Mouse (Mus musculus): ENCODE measurements around the gene Osm. TPM values are rescaled to one million over a fixed set of nuclear protein-coding genes. Genes with fewer than 3 reads are reported as not detected.

The Osm gene
- total and polyA plus RNA-seq, 2 experiments from 2014 or later: 0.05 to 0.13 TPM

DNA sequence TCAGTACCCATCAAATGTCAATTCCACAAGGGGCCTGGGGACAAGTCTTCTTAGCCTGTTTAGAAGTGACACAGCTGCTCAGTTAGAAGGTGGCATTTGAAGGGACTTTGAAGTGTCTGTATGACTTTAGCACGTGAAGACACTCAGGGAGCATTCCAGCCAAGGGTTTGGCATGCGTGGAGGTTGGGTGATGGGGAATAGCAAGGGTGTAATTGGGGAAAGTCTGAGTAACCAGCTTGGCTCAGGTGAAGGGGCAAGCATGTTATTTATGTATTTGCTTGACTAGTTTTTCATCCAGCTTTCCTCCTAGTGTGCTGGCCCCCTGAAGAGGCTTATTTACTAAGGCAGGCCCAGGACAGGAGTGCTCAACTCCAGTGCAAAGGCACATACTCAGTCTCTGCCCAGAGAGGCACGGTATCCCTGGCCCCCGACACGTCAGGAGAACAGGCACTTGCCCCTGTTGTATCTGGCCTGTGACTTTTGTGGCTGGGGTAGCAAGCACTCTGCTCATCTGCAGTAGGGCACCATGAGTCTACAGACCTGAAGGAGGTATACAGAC, 31.0 kb upstream of the Osm start:
- peaks cover 37% of the 10 kb centered on the region for H3K36me3 ChIP-seq (ENCODE audit: insufficient read depth)
- no peaks in the 10 kb centered on the region for H3K4me1 ChIP-seq (ENCODE audit: insufficient read depth)
- no peak for DNase-seq
- TF ChIP-seq CTCF (IDR thresholded peaks at IDR 0.05; ENCODE audit: low read depth): no peak
- H3K9me3 ChIP-seq (ENCODE audit: low read length): no peaks in the 10 kb centered on the region
- no peak overlapping the region for H3K4me3 ChIP-seq (ENCODE audit: low read depth, low read length)
- H3K27me3 ChIP-seq (ENCODE audit: insufficient read depth, low read length): no peaks in the 10 kb centered on the region
- H3K4me2 ChIP-seq (ENCODE audit: low read depth): no peak overlapping the region
- no peak for ATAC-seq
- no peak overlapping the region for H3K27ac ChIP-seq (ENCODE audit: low read depth, low read length)
- no peak overlapping the region for H3K9ac ChIP-seq
- 88% methylated on average over 5 of the region's 5 CpGs for WGBS

DNA sequence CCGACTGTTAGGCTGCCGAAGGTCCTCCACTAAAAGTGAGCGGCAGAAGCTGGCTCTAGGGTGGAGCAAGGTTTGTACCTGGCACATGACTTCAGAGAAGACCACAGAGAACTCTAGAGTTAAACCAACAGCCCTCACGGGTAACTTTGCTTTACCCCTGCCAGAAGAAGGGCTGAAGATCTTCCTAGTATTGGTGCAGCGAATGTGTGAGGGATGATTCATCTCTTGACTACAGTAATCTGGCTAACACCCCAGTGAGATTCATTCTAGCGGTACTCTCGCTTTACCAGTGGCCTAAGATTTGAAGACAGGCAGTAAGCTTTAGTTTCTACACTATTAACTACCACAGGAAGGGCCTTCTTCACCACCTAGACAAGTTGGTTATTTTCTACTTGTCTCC, 30.3 kb upstream of the Osm start:
- WGBS: 90% methylated on average over 7 of the region's 7 CpGs

DNA sequence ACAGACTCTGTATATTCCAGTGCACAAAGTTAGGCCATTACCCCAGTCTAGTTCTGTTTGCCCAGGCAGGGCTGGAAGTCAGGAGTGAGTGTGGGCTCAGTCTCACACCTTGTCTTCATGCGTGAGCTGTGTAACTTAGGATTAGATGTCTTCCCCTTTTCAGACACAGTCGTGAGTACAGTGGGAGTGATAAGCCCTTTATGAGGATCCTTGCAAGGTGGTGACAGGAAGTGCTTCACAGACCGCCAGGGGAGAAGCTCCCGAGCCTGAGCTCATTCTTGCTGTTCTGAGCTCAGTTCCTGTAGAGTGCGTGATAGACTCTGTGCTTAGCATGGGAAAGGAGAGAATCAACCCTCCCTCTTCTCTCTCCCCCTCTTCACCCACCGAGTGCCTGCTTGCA, 29.7 kb upstream of the Osm start:
- WGBS: 89% methylated on average over 6 of the region's 6 CpGs

More for the DNA sequence above, 30.3 kb upstream of the Osm start:
- H3K4me1 ChIP-seq (ENCODE audit: insufficient read depth): no peaks in the 10 kb centered on the region
- no peaks in the 10 kb centered on the region for H3K27me3 ChIP-seq (ENCODE audit: insufficient read depth, low read length)
- no peak overlapping the region for H3K4me2 ChIP-seq (ENCODE audit: low read depth)
- H3K36me3 ChIP-seq (ENCODE audit: insufficient read depth): peaks cover 42% of the 10 kb centered on the region
- no peak for TF ChIP-seq CTCF (IDR thresholded peaks at IDR 0.05; ENCODE audit: low read depth)
- no peak overlapping the region for H3K9ac ChIP-seq
- no peak for ATAC-seq
- DNase-seq: no peak
- no peak overlapping the region for H3K27ac ChIP-seq (ENCODE audit: low read depth, low read length)
- H3K9me3 ChIP-seq (ENCODE audit: low read length): no peaks in the 10 kb centered on the region
- H3K4me3 ChIP-seq (ENCODE audit: low read depth, low read length): no peak overlapping the region

DNA sequence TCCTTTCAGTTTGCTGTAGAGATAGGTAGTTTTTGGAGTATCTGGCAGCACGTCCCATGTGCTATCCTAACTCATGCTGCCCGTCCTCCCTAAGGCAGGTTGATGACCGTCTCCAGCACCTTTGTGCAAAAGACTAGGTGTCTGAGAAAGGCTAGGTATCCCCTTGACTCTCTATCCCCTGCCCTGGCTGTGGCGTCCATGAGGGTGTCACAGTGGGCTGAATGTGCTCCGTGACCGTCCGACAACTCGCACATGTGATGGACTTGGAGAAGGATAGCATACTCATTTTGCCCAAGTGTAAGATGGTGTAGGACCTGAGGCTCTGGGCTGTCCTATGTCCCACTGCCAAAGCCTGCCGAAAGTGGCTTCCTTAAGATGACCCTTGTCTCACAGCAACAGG, 28.6 kb upstream of the Osm start:
- H3K9ac ChIP-seq: no peak overlapping the region
- DNase-seq (no peak), ATAC-seq (no peak)
- no peak overlapping the region for H3K4me2 ChIP-seq (ENCODE audit: low read depth)
- no peaks in the 10 kb centered on the region for H3K4me1 ChIP-seq (ENCODE audit: insufficient read depth)
- 92% methylated on average over 9 of the region's 9 CpGs for WGBS
- H3K27me3 ChIP-seq (ENCODE audit: insufficient read depth, low read length): no peaks in the 10 kb centered on the region
- H3K4me3 ChIP-seq (ENCODE audit: low read depth, low read length): no peak overlapping the region
- no peak for TF ChIP-seq CTCF (IDR thresholded peaks at IDR 0.05; ENCODE audit: low read depth)
- H3K36me3 ChIP-seq (ENCODE audit: insufficient read depth): peaks cover 55% of the 10 kb centered on the region
- no peaks in the 10 kb centered on the region for H3K9me3 ChIP-seq (ENCODE audit: low read length)
- no peak overlapping the region for H3K27ac ChIP-seq (ENCODE audit: low read depth, low read length)

More for the DNA sequence above, 29.7 kb upstream of the Osm start:
- DNase-seq: no peak
- Histone ChIP-seq H3K4me1 (ENCODE audit: insufficient read depth) (no peaks in the 10 kb centered on the region), H3K36me3 (ENCODE audit: insufficient read depth) (peaks cover 47% of the 10 kb centered on the region), H3K4me3 (ENCODE audit: low read depth, low read length) (no peak overlapping the region), H3K27me3 (ENCODE audit: insufficient read depth, low read length) (no peaks in the 10 kb centered on the region), H3K9ac (no peak overlapping the region), H3K27ac (ENCODE audit: low read depth, low read length) (no peak overlapping the region), H3K4me2 (ENCODE audit: low read depth) (no peak overlapping the region), H3K9me3 (ENCODE audit: low read length) (no peaks in the 10 kb centered on the region)
- TF ChIP-seq CTCF (IDR thresholded peaks at IDR 0.05; ENCODE audit: low read depth): no peak
- no peak for ATAC-seq

DNA sequence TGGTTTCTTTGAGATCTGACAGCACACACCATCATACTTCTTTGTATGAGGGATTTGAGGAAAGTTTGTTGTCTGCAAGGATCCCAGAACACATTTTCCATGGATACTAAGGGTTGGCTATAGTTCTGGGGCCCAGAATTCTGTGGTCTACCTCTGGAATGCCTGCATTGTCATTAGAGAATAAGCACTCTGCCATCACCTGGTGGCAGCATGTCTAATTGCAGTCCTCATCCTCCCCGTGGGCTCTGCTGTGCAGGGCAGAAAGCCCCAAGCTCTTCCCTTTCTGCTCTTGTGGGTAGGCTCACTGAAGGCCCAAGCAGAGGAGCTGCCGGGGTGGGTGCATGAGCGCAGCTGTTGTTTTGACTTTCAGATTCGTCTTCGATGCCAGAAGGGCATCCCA, 26.7 kb upstream of the Osm start:
- H3K9me3 ChIP-seq (ENCODE audit: low read length): no peaks in the 10 kb centered on the region
- no peak for ATAC-seq
- H3K4me1 ChIP-seq (ENCODE audit: insufficient read depth): no peaks in the 10 kb centered on the region
- H3K9ac ChIP-seq: no peak overlapping the region
- no peak overlapping the region for H3K4me3 ChIP-seq (ENCODE audit: low read depth, low read length)
- no peak for DNase-seq
- H3K27ac ChIP-seq (ENCODE audit: low read depth, low read length): no peak overlapping the region
- H3K27me3 ChIP-seq (ENCODE audit: insufficient read depth, low read length): no peaks in the 10 kb centered on the region
- no peak overlapping the region for H3K4me2 ChIP-seq (ENCODE audit: low read depth)
- H3K36me3 ChIP-seq (ENCODE audit: insufficient read depth): peaks cover 72% of the 10 kb centered on the region
- WGBS: 80% methylated on average over 5 of the region's 5 CpGs
- peak; percentile 41 for TF ChIP-seq CTCF (IDR thresholded peaks at IDR 0.05; ENCODE audit: low read depth)

DNA sequence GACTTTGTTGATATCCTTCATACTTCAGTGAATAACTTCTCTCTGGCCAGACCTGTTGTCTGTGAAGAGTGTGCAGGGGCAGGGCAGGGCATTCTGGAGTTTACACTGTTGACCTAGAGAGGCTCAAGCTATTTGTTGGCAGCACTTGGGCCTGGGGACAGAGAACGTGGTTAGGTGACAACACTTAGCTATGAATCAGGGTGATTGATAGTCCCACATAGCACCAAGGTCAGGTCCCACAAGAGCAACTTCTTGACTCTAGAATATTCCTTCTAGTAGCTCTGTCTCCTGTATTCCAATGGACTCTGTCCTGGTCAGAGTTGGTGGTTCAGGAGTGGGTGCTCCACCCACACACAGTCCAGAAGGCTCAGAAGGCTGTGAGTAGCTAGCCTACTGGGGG, 25.4 kb upstream of the Osm start:
- H3K4me3 ChIP-seq (ENCODE audit: low read depth, low read length): no peak overlapping the region

DNA sequence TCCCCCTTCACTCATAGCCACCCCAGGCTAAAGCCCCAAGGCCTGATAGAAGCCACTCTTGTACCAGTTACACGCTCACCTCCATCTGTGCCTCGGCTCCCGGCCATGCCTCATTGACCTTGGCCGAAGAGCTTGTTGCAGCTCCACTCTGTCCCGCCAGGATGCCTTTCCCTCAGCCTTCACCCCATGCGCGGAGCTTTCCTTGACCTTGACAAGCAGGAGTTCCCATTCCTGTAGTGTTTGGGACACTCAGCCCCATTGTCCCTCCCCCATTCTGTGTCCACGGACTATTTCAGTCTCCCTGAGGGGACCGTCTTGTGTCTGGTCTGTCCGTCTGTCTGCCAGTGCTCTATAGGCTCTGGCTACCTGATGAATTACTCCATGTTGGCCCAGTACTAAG, 23.1 kb upstream of the Osm start:
- H3K4me3 ChIP-seq (ENCODE audit: low read depth, low read length): no peak overlapping the region
- no peaks in the 10 kb centered on the region; the same call in 1 of the 2 replicates for H3K4me1 ChIP-seq (ENCODE audit: insufficient read depth)
- no peak overlapping the region for H3K27ac ChIP-seq (ENCODE audit: low read depth, low read length)
- ATAC-seq (no peak), DNase-seq (no peak)
- H3K9me3 ChIP-seq (ENCODE audit: low read length): 0 out of 2 replicates have a peak, but pooled peaks cover 6% of the 10 kb centered on the region
- peaks cover 64% of the 10 kb centered on the region for H3K36me3 ChIP-seq (ENCODE audit: insufficient read depth)
- H3K27me3 ChIP-seq (ENCODE audit: insufficient read depth, low read length): no peaks in the 10 kb centered on the region; the same call in 1 of the 2 replicates
- TF ChIP-seq CTCF (IDR thresholded peaks at IDR 0.05; ENCODE audit: low read depth): no peak
- H3K9ac ChIP-seq: no peak overlapping the region
- WGBS: 95% methylated on average over 10 of the region's 10 CpGs
- H3K4me2 ChIP-seq (ENCODE audit: low read depth): no peak overlapping the region

More for the DNA sequence above, 25.4 kb upstream of the Osm start:
- Histone ChIP-seq H3K27me3 (ENCODE audit: insufficient read depth, low read length) (no peaks in the 10 kb centered on the region), H3K4me2 (ENCODE audit: low read depth) (no peak overlapping the region), H3K4me1 (ENCODE audit: insufficient read depth) (no peaks in the 10 kb centered on the region), H3K9ac (no peak overlapping the region), H3K9me3 (ENCODE audit: low read length) (no peaks in the 10 kb centered on the region), H3K27ac (ENCODE audit: low read depth, low read length) (no peak overlapping the region), H3K36me3 (ENCODE audit: insufficient read depth) (peaks cover 84% of the 10 kb centered on the region)
- DNase-seq: no peak
- ATAC-seq: no peak
- 91% methylated on average over 1 of the region's 1 CpGs for WGBS
- TF ChIP-seq CTCF (IDR thresholded peaks at IDR 0.05; ENCODE audit: low read depth): no peak
